In genomic region chr3:98880831-98881230, GRCm38 (mm10) we compare ENCODE assay signal across 32 mouse cellular contexts. TPM values are rescaled to one million over a fixed set of nuclear protein-coding genes. Genes with fewer than 3 reads are reported as not detected.
"Had no signal": no experiment of that assay in that cellular context is flagged by ENCODE, and none has a peak within 500 bp of the region (broad histone marks: within the 10 kb centered on the region; RNA-seq: fewer than 3 reads in every experiment).

No protein-coding gene starts in this region.

- DNase-seq: gastrocnemius, postnatal 10 days; gastrocnemius, postnatal 25 days; heart, adult 18-20 months; heart, postnatal 10 days; heart, postnatal 4 days; kidney, adult 18-20 months; kidney, adult 8-10 months; kidney, postnatal 10 days; kidney, postnatal 25 days; kidney, postnatal 4 days; liver; liver, embryonic 13.5 days had no signal

RNA-seq across cellular contexts. Expression of gene Hao2, which starts 12.2 kb away (rescaled TPM):
- total RNA-seq: gastrocnemius, adult 2 months; gastrocnemius, postnatal 10 days; gastrocnemius, postnatal 25 days; granulocyte monocyte progenitor cell, adult 5-6 weeks; heart, adult 18-20 months; heart, adult 8-10 months; heart, postnatal 10 days; heart, postnatal 25 days; heart, postnatal 4 days; layer of hippocampus, adult 2 months; layer of hippocampus, postnatal 10 days; layer of hippocampus, postnatal 25 days; left cerebral cortex, adult 2 months; left cerebral cortex, postnatal 14 days; left cerebral cortex, postnatal 36 days had no signal
- polyA plus RNA-seq: heart, embryonic 14.5 days; heart, embryonic 16.5 days; hindbrain, embryonic 10.5 days; hindbrain, embryonic 12.5 days; hindbrain, embryonic 14.5 days; hindbrain, embryonic 16.5 days; inflammation-experienced regulatory T-cells, adult 6 months; limb, embryonic 10.5 days; limb, embryonic 12.5 days had no signal

RNA-seq across cellular contexts. Expression of gene Hsd3b1, which starts 21.2 kb away (rescaled TPM):
- total RNA-seq: gastrocnemius, adult 2 months; gastrocnemius, postnatal 10 days; gastrocnemius, postnatal 25 days; granulocyte monocyte progenitor cell, adult 5-6 weeks; heart, adult 18-20 months; heart, postnatal 10 days; heart, postnatal 25 days; heart, postnatal 4 days; layer of hippocampus, adult 2 months; layer of hippocampus, postnatal 10 days; layer of hippocampus, postnatal 25 days; left cerebral cortex, adult 2 months; left cerebral cortex, postnatal 14 days; left cerebral cortex, postnatal 36 days had no signal
- polyA plus RNA-seq: heart, embryonic 14.5 days; hindbrain, embryonic 14.5 days; hindbrain, embryonic 16.5 days; inflammation-experienced regulatory T-cells, adult 6 months; kidney, embryonic 14.5 days had no signal
